Mouse (Mus musculus) olfactory bulb, adult 2 months (tissue): ENCODE measurements around the gene Timm10. TPM values are rescaled to one million over a fixed set of nuclear protein-coding genes. Genes with fewer than 3 reads are reported as not detected.

ENCODE experiments used
- H3K27ac ChIP-seq: fragments of 200-500 bp; 2 replicates; pipeline ENCODE4 v1.5.1; 2012; ENCODE audit warnings: low read depth, low read length; ENCODE audit not compliant: insufficient read depth
- H3K4me1 ChIP-seq: fragments of 200-500 bp; 2 replicates; pipeline ENCODE4 v1.6.1; 2012; ENCODE audit warnings: low read length; ENCODE audit not compliant: control insufficient read depth, insufficient read depth
- H3K4me3 ChIP-seq: fragments of 200-500 bp; 2 replicates; pipeline ENCODE4 v1.5.1; 2012; ENCODE audit warnings: mild to moderate bottlenecking, low read depth, low read length, moderate library complexity; ENCODE audit not compliant: insufficient read depth
- CTCF ChIP-seq: fragments of 200-500 bp; IDR thresholded peaks from 2 replicates; pipeline ENCODE4 v1.5.1; 2012; ENCODE audit warnings: low read depth, mild to moderate bottlenecking, low read length, moderate library complexity; ENCODE audit not compliant: insufficient read depth
- POLR2A ChIP-seq: fragments of 200-500 bp; IDR thresholded peaks from 2 replicates; pipeline ENCODE4 v1.6.1; 2012; ENCODE audit warnings: mild to moderate bottlenecking, low read depth, low read length, moderate library complexity; ENCODE audit not compliant: insufficient read depth
- WGBS: fragments of 180-500 bp; shearing (Covaris S2); methylation state at CpG from one replicate; pipeline ENCODE4 v1.1.7; 2018; 5-methylcytosine and 5-hydroxymethylcytosine counted together
- polyA plus RNA-seq: library from polyadenylated mRNA; stranded (reverse); fragments of >200 nt; gene quantifications from 2 replicates; pipeline ENCODE4 v1.2.4, GENCODE M21; 2012; ENCODE audit warnings: low replicate concordance; ENCODE audit not compliant: missing spikeins, insufficient read depth, insufficient read length

The Timm10 gene
- polyA plus RNA-seq, 1 experiment: not detected

GRCm38 (mm10) chr2:84837817-84838592 lies 11.2 kb downstream of the Timm10 start:
- WGBS: 45% methylated on average over 9 of the region's 9 CpGs
- no peak for TF ChIP-seq CTCF
- TF ChIP-seq POLR2A: no peak
- Histone ChIP-seq H3K4me3 (no peak overlapping the region), H3K4me1 (peaks cover 18% of the 10 kb centered on the region), H3K27ac (no peak overlapping the region)

DNA sequence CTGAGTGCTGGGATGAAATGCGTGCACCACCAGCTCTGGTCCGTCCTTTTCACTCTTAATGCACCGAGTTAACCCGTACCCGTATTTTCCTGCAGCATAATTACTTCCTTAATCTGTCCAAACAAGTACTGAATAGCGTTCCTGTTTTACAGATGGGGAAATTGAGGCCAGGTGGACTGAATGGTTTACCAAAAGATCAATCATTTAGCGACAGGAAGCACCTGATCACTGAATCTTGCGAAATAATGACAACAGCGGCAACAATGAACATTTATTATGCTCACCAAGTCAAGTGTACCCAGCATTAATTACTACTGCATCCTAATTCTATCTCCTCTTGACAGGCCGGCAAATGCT lies 11.8 kb downstream of the Timm10 start, which contains the start of gene Slc43a1:
TSS of gene Slc43a1 (plus strand) at position 258 of the 357 bp plus-strand sequence.
- H3K27ac ChIP-seq: no peak within 1 kb of the TSS
- H3K4me1 ChIP-seq: peaks cover 18% of the 10 kb centered on the region
- WGBS: 29% methylated on average over 10 of the region's 10 CpGs
- H3K4me3 ChIP-seq: peak within 1 kb of the TSS; percentile 43
- no peak for TF ChIP-seq CTCF

GRCm38 (mm10) chr2:84838993-84839980 lies 12.5 kb downstream of the Timm10 start:
- 2% methylated on average over 47 of the region's 47 CpGs for WGBS
- TF ChIP-seq CTCF (no peak), POLR2A (no peak)
- H3K4me1 ChIP-seq: peaks cover 18% of the 10 kb centered on the region
- peak overlapping the region; percentile 43 for H3K4me3 ChIP-seq
- no peak overlapping the region for H3K27ac ChIP-seq

GRCm38 (mm10) chr2:84840016-84840747 lies 13.4 kb downstream of the Timm10 start:
- under 1% methylated on average over 54 of the region's 54 CpGs for WGBS
- Histone ChIP-seq H3K27ac (no peak overlapping the region), H3K4me1 (peaks cover 18% of the 10 kb centered on the region), H3K4me3 (peak overlapping the region; percentile 43)
- TF ChIP-seq POLR2A: no peak
- no peak for TF ChIP-seq CTCF

GRCm38 (mm10) chr2:84840748-84841563 lies 14.2 kb downstream of the Timm10 start:
- H3K4me3 ChIP-seq: peak overlapping the region; percentile 43
- H3K27ac ChIP-seq: no peak overlapping the region
- no peak for TF ChIP-seq POLR2A
- TF ChIP-seq CTCF: no peak
- H3K4me1 ChIP-seq: peaks cover 18% of the 10 kb centered on the region
- 13% methylated on average over 17 of the region's 17 CpGs for WGBS

DNA sequence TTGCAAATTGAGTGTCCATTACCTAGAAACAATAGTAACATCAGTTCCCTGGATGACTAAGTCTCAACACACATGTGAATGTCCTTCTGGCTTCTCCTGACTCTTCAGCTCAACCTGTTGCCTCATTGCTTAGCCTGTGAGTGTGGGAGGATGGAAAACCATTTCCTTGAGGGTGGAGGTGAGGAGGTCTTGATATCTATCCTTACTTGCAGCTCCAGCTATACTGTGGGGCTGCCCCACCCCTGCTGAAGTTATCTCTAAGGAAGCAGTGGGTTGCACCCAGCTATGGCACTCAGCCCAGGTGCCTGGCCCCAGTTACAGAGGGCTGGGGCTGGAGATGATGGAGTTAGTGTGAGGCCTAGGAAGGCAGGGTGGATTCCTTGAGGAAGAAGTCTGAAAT lies 15.1 kb downstream of the Timm10 start:
- H3K4me3 ChIP-seq: no peak overlapping the region
- peaks cover 18% of the 10 kb centered on the region for H3K4me1 ChIP-seq
- TF ChIP-seq CTCF (no peak), POLR2A (no peak)

DNA sequence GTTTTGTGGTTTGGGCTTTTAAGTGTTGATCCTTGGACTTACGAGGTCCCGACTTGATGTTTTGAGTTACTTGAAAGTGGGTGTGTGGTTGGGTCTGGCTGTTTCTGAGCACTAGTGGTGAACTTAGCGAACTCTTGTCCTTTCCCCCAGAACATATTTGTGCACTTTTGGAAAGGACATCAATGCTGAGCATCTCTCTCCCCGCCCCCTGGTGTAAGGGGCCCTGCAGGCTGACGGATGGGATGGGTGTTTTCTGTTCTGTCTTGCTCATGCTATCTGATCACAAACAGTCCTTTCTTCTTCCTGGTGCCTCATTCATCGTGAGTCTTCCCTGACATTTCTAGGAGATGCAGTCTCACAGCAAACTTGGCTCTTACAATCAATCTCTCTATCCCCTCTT lies 16.9 kb downstream of the Timm10 start:
- TF ChIP-seq CTCF (no peak), POLR2A (no peak)

More for the DNA sequence above, 15.1 kb downstream of the Timm10 start:
- no peak overlapping the region for H3K27ac ChIP-seq

GRCm38 (mm10) chr2:84845226-84845625 lies 18.4 kb downstream of the Timm10 start:
- H3K4me3 ChIP-seq: no peak overlapping the region
- WGBS: 63% methylated on average over 1 of the region's 1 CpGs

More for the DNA sequence above, 16.9 kb downstream of the Timm10 start:
- H3K4me1 ChIP-seq: peaks cover 18% of the 10 kb centered on the region
- no peak overlapping the region for H3K27ac ChIP-seq
- WGBS: 84% methylated on average over 6 of the region's 6 CpGs
- no peak overlapping the region for H3K4me3 ChIP-seq

More at GRCm38 (mm10) chr2:84845226-84845625, 18.4 kb downstream of the Timm10 start:
- Histone ChIP-seq H3K4me1 (peaks cover 7% of the 10 kb centered on the region), H3K27ac (no peak overlapping the region)
- TF ChIP-seq POLR2A: no peak
- TF ChIP-seq CTCF: no peak
